Mouse (Mus musculus) hindbrain, embryonic 13.5 days (tissue): ENCODE measurements around the gene Mapk14. TPM values are rescaled to one million over a fixed set of nuclear protein-coding genes. Genes with fewer than 3 reads are reported as not detected.

Experiments used
- ATAC-seq: fragments of 200-750 bp; cut with Nextera tagmentation; 2 replicates; pipeline ENCODE4 v1.8.0; 2017; ENCODE audit warnings: moderate TSS enrichment; ENCODE audit not compliant: low FRiP score
- H3K27ac ChIP-seq: fragments of 300-500 bp; sonication (generic); 2 replicates; pipeline ENCODE4 v1.5.1; 2015; ENCODE audit warnings: inconsistent platforms, mild to moderate bottlenecking, moderate library complexity
- H3K27me3 ChIP-seq: fragments of 300-500 bp; sonication (generic); 2 replicates; pipeline ENCODE4 v1.6.1; 2015; ENCODE audit warnings: mild to moderate bottlenecking, inconsistent platforms
- H3K36me3 ChIP-seq: fragments of 300-500 bp; sonication (generic); 2 replicates; pipeline ENCODE4 v1.6.1; 2015; ENCODE audit warnings: mild to moderate bottlenecking, inconsistent platforms
- H3K4me1 ChIP-seq: fragments of 300-500 bp; sonication (generic); replicated peaks from 2 replicates; pipeline ENCODE4 v1.6.1; 2015; ENCODE audit warnings: inconsistent platforms
- H3K4me2 ChIP-seq: fragments of 300-500 bp; sonication (generic); 2 replicates; pipeline ENCODE4 v1.6.1; 2015; ENCODE audit warnings: inconsistent platforms, mild to moderate bottlenecking, moderate library complexity
- H3K4me3 ChIP-seq: fragments of 300-500 bp; sonication (generic); 2 replicates; pipeline ENCODE4 v1.5.1; 2015; ENCODE audit warnings: mild to moderate bottlenecking, inconsistent platforms
- H3K9ac ChIP-seq: fragments of 300-500 bp; sonication (generic); 2 replicates; pipeline ENCODE4 v1.6.1; 2015; ENCODE audit warnings: mild to moderate bottlenecking, inconsistent platforms
- H3K9me3 ChIP-seq: fragments of 300-500 bp; sonication (generic); 2 replicates; pipeline ENCODE4 v1.6.1; 2016; ENCODE audit warnings: inconsistent platforms
- WGBS: fragments of 180-500 bp; shearing (Covaris S2); methylation state at CpG from one replicate; pipeline ENCODE4 v1.1.7; 2015; 5-methylcytosine and 5-hydroxymethylcytosine counted together
- polyA plus RNA-seq: library from polyadenylated mRNA; unstranded; fragments of >200 nt; fragmentation: Nextera tagmentation; extraction: Ambion mirVana; gene quantifications from 2 replicates; pipeline ENCODE4 v1.2.1, GENCODE M21; 2015

The Mapk14 gene
- 25.3 and 26.9 TPM in 2 replicates for polyA plus RNA-seq

- H3K4me1 ChIP-seq: peaks cover 44% of the 10 kb centered on the region
- peak within 1 kb of the TSS; percentile 77 for H3K4me2 ChIP-seq
- peak; percentile 96 for ATAC-seq
- H3K36me3 ChIP-seq: no peaks in the 10 kb centered on the region
- H3K9me3 ChIP-seq: no peaks in the 10 kb centered on the region
- peaks cover 13% of the 10 kb centered on the region for H3K27me3 ChIP-seq
- H3K27ac ChIP-seq: peak within 1 kb of the TSS; percentile 96
- peak within 1 kb of the TSS; percentile 98 for H3K9ac ChIP-seq
- WGBS: under 1% methylated on average over 69 of the region's 86 CpGs
- H3K4me3 ChIP-seq: peak within 1 kb of the TSS; percentile 99
These were observed at the start of gene Mapk14 for GRCm38 (mm10) chr17:28690776-28691686. TSS of gene Mapk14 (plus strand) at chr17:28691329.

- no peak for ATAC-seq
- H3K9ac ChIP-seq: no peak overlapping the region
- no peak overlapping the region for H3K4me2 ChIP-seq
- 41% methylated on average over 3 of the region's 3 CpGs for WGBS
- H3K9me3 ChIP-seq: no peaks in the 10 kb centered on the region
- no peaks in the 10 kb centered on the region for H3K4me1 ChIP-seq
- no peak overlapping the region for H3K27ac ChIP-seq
- no peaks in the 10 kb centered on the region for H3K36me3 ChIP-seq
- H3K27me3 ChIP-seq: no peaks in the 10 kb centered on the region
- no peak overlapping the region for H3K4me3 ChIP-seq
These were observed 47.4 kb upstream of the Mapk14 start for GRCm38 (mm10) chr17:28643697-28644096.

- Histone ChIP-seq H3K9me3 (no peaks in the 10 kb centered on the region), H3K9ac (no peak overlapping the region), H3K4me2 (no peak overlapping the region), H3K36me3 (no peaks in the 10 kb centered on the region), H3K27ac (no peak overlapping the region), H3K4me1 (no peaks in the 10 kb centered on the region), H3K27me3 (no peaks in the 10 kb centered on the region), H3K4me3 (no peak overlapping the region)
- WGBS: 55% methylated on average over 4 of the region's 4 CpGs
- no peak for ATAC-seq
These were observed 47.0 kb upstream of the Mapk14 start for GRCm38 (mm10) chr17:28644112-28644511.

GRCm38 (mm10) chr17:28646221-28646620 is 44.9 kb upstream of the Mapk14 start:
- Histone ChIP-seq H3K27me3 (no peaks in the 10 kb centered on the region), H3K9me3 (no peaks in the 10 kb centered on the region), H3K36me3 (no peaks in the 10 kb centered on the region), H3K4me2 (no peak overlapping the region), H3K27ac (no peak overlapping the region), H3K9ac (no peak overlapping the region), H3K4me1 (no peaks in the 10 kb centered on the region), H3K4me3 (no peak overlapping the region)
- WGBS: 68% methylated on average over 3 of the region's 3 CpGs
- ATAC-seq: no peak

GRCm38 (mm10) chr17:28648607-28649370 is 42.3 kb upstream of the Mapk14 start:
- ATAC-seq: no peak
- 54% methylated on average over 6 of the region's 6 CpGs for WGBS

GRCm38 (mm10) chr17:28650268-28650667 is 40.9 kb upstream of the Mapk14 start:
- WGBS: 67% methylated on average over 3 of the region's 3 CpGs
- H3K4me2 ChIP-seq: no peak overlapping the region
- ATAC-seq: no peak
- no peaks in the 10 kb centered on the region for H3K27me3 ChIP-seq
- H3K9ac ChIP-seq: no peak overlapping the region
- H3K4me3 ChIP-seq: no peak overlapping the region
- no peaks in the 10 kb centered on the region for H3K36me3 ChIP-seq
- H3K27ac ChIP-seq: no peak overlapping the region
- no peaks in the 10 kb centered on the region for H3K9me3 ChIP-seq
- no peaks in the 10 kb centered on the region for H3K4me1 ChIP-seq

More at GRCm38 (mm10) chr17:28648607-28649370, 42.3 kb upstream of the Mapk14 start:
- H3K9me3 ChIP-seq: no peaks in the 10 kb centered on the region
- no peak overlapping the region for H3K9ac ChIP-seq
- H3K4me1 ChIP-seq: no peaks in the 10 kb centered on the region
- no peak overlapping the region for H3K4me3 ChIP-seq
- H3K27ac ChIP-seq: no peak overlapping the region
- no peaks in the 10 kb centered on the region for H3K27me3 ChIP-seq
- H3K36me3 ChIP-seq: no peaks in the 10 kb centered on the region
- H3K4me2 ChIP-seq: no peak overlapping the region

- Histone ChIP-seq H3K4me3 (no peak overlapping the region), H3K9ac (no peak overlapping the region), H3K36me3 (no peaks in the 10 kb centered on the region), H3K27me3 (no peaks in the 10 kb centered on the region), H3K4me2 (no peak overlapping the region), H3K4me1 (peaks cover 6% of the 10 kb centered on the region; the same call in 1 of the 2 replicates), H3K9me3 (no peaks in the 10 kb centered on the region), H3K27ac (peak overlapping the region; percentile 20; the same call in 1 of the 2 replicates)
- 40% methylated on average over 4 of the region's 4 CpGs for WGBS
- peak; percentile 77 for ATAC-seq
These were observed 33.2 kb upstream of the Mapk14 start for GRCm38 (mm10) chr17:28657936-28658335.

- H3K4me3 ChIP-seq: no peak overlapping the region
- no peak overlapping the region for H3K27ac ChIP-seq
- ATAC-seq: no peak
- H3K4me2 ChIP-seq: no peak overlapping the region
- H3K36me3 ChIP-seq: no peaks in the 10 kb centered on the region
- no peaks in the 10 kb centered on the region for H3K9me3 ChIP-seq
- peaks cover 6% of the 10 kb centered on the region; the same call in 1 of the 2 replicates for H3K4me1 ChIP-seq
- WGBS: 56% methylated on average over 6 of the region's 6 CpGs
- no peaks in the 10 kb centered on the region for H3K27me3 ChIP-seq
- no peak overlapping the region for H3K9ac ChIP-seq
These were observed 31.6 kb upstream of the Mapk14 start for GRCm38 (mm10) chr17:28659564-28659963.

- Histone ChIP-seq H3K9ac (no peak overlapping the region), H3K9me3 (no peaks in the 10 kb centered on the region), H3K4me1 (no peaks in the 10 kb centered on the region), H3K27me3 (no peaks in the 10 kb centered on the region), H3K36me3 (no peaks in the 10 kb centered on the region), H3K4me3 (no peak overlapping the region), H3K27ac (no peak overlapping the region), H3K4me2 (no peak overlapping the region)
- no peak for ATAC-seq
- WGBS: 84% methylated on average over 13 of the region's 13 CpGs
These were observed 8.6 kb upstream of the Mapk14 start for GRCm38 (mm10) chr17:28682311-28683084.

- no peak overlapping the region for H3K9ac ChIP-seq
- H3K9me3 ChIP-seq: no peaks in the 10 kb centered on the region
- no peaks in the 10 kb centered on the region for H3K36me3 ChIP-seq
- no peak overlapping the region for H3K4me3 ChIP-seq
- H3K4me2 ChIP-seq: no peak overlapping the region
- no peak for ATAC-seq
- peaks cover 5% of the 10 kb centered on the region; the same call in 1 of the 2 replicates for H3K27me3 ChIP-seq
- WGBS: 65% methylated on average over 1 of the region's 1 CpGs
- no peaks in the 10 kb centered on the region for H3K4me1 ChIP-seq
- H3K27ac ChIP-seq: no peak overlapping the region
These were observed 7.5 kb upstream of the Mapk14 start for GRCm38 (mm10) chr17:28683601-28684000.

GRCm38 (mm10) chr17:28684631-28685030 is 6.5 kb upstream of the Mapk14 start:
- no peak overlapping the region for H3K9ac ChIP-seq
- H3K27ac ChIP-seq: no peak overlapping the region
- no peak overlapping the region for H3K4me3 ChIP-seq
- H3K4me2 ChIP-seq: no peak overlapping the region
- peaks cover 13% of the 10 kb centered on the region for H3K27me3 ChIP-seq
- no peak for ATAC-seq
- H3K4me1 ChIP-seq: peaks cover 5% of the 10 kb centered on the region
- 74% methylated on average over 19 of the region's 19 CpGs for WGBS
- H3K9me3 ChIP-seq: no peaks in the 10 kb centered on the region
- no peaks in the 10 kb centered on the region for H3K36me3 ChIP-seq

- H3K36me3 ChIP-seq: no peaks in the 10 kb centered on the region
- WGBS: 62% methylated on average over 4 of the region's 4 CpGs
- no peak overlapping the region for H3K9ac ChIP-seq
- no peak overlapping the region for H3K4me3 ChIP-seq
- H3K9me3 ChIP-seq: no peaks in the 10 kb centered on the region
- H3K4me2 ChIP-seq: no peak overlapping the region
- peaks cover 13% of the 10 kb centered on the region for H3K27me3 ChIP-seq
- ATAC-seq: no peak
- peaks cover 15% of the 10 kb centered on the region for H3K4me1 ChIP-seq
- no peak overlapping the region for H3K27ac ChIP-seq
These were observed 3.8 kb upstream of the Mapk14 start for GRCm38 (mm10) chr17:28687354-28687753.
